Mouse (Mus musculus) heart, postnatal 0 days (tissue): ENCODE results near the gene Pabpc4.

ENCODE experiments used
- CTCF ChIP-seq: IDR thresholded peaks from 2 replicates; pipeline ENCODE4 v1.5.1; 2016; ENCODE audit warnings: antibody characterized with exemption, control low read depth, low read depth
- EP300 ChIP-seq: IDR thresholded peaks from 2 replicates; pipeline ENCODE4 v1.6.1; 2016; ENCODE audit warnings: antibody characterized with exemption, low read depth

GRCm38 (mm10) chr4:123292390-123292789 lies 30.2 kb downstream of the Pabpc4 start:
- TF ChIP-seq CTCF (no peak), EP300 (no peak)
